Mouse (Mus musculus) embryonic facial prominence, embryonic 14.5 days (tissue): ENCODE results near the gene Dnah17. TPM values are rescaled to one million over a fixed set of nuclear protein-coding genes. Genes with fewer than 3 reads are reported as not detected.

Experiments used
- ATAC-seq: fragments of 200-750 bp; cut with Nextera tagmentation; 2 replicates; pipeline ENCODE4 v1.8.0; 2017; ENCODE audit warnings: low read depth, moderate number of reproducible peaks, moderate TSS enrichment
- DNase-seq: peaks from one replicate; pipeline ENCODE4 v3.0.0-alpha.2; 2015; ENCODE audit warnings: low spot score
- H3K27ac ChIP-seq: fragments of 300-500 bp; sonication (generic); replicated peaks from 2 replicates; pipeline ENCODE4 v1.5.1; 2014; ENCODE audit warnings: low read depth, mild to moderate bottlenecking, low read length, moderate library complexity
- H3K27me3 ChIP-seq: fragments of 300-500 bp; sonication (generic); replicated peaks from 2 replicates; pipeline ENCODE4 v1.6.1; 2014; ENCODE audit warnings: low read length; ENCODE audit not compliant: control insufficient read depth, insufficient read depth
- H3K36me3 ChIP-seq: fragments of 300-500 bp; sonication (generic); 2 replicates; pipeline ENCODE4 v1.6.1; 2014; ENCODE audit warnings: low read length, mixed read lengths; ENCODE audit not compliant: control insufficient read depth, insufficient read depth
- H3K4me1 ChIP-seq: fragments of 300-500 bp; sonication (generic); 2 replicates; pipeline ENCODE4 v1.6.1; 2014; ENCODE audit warnings: antibody characterized with exemption, low read length; ENCODE audit not compliant: control insufficient read depth, insufficient read depth
- H3K4me2 ChIP-seq: fragments of 300-500 bp; sonication (generic); 2 replicates; pipeline ENCODE4 v1.6.1; 2014; ENCODE audit warnings: low read depth, mild to moderate bottlenecking, low read length, moderate library complexity, mixed read lengths
- H3K4me3 ChIP-seq: fragments of 300-500 bp; sonication (generic); 2 replicates; pipeline ENCODE4 v1.5.1; 2014; ENCODE audit warnings: low read depth, mild to moderate bottlenecking, low read length
- H3K9ac ChIP-seq: fragments of 300-500 bp; sonication (generic); 2 replicates; pipeline ENCODE4 v1.6.1; 2014; ENCODE audit warnings: low read depth, mild to moderate bottlenecking, low read length, moderate library complexity, mixed read lengths
- H3K9me3 ChIP-seq: fragments of 300-500 bp; sonication (generic); 2 replicates; pipeline ENCODE4 v1.6.1; 2016; ENCODE audit warnings: low read length; ENCODE audit not compliant: control insufficient read depth
- WGBS: fragments of 180-500 bp; shearing (Covaris S2); extraction: QIAGEN DNeasy Blood & Tissue Kit; methylation state at CpG from one replicate; pipeline ENCODE4 v1.1.7; 2014; 5-methylcytosine and 5-hydroxymethylcytosine counted together
- polyA plus RNA-seq: library from polyadenylated mRNA; unstranded; fragments of >200 nt; fragmentation: Nextera tagmentation; extraction: Ambion mirVana; gene quantifications from 2 replicates; pipeline ENCODE4 v1.2.1, GENCODE M21; 2014

The Dnah17 gene
- polyA plus RNA-seq, 1 experiment from 2014 or later: 0.06 TPM

DNA sequence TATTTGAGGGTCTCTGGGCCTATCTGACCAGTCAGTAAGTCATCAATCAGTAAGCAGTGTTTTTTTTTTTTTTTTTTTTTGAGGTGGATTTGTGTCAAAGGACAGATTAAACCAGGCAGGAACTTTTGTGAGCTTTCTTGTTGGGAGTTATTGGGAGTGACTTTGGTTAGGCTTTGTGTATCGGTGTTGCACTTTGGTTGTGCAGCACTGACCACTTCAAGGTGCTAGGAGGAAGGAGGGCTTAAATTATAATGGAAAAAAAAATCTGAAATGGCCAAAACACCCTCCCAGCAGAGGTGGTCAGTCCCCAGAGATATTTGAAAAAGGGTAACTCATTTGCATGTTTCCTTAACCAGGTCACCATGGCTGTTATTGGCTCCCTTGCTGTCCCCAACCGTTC is 133.3 kb downstream of the Dnah17 start:
- Histone ChIP-seq H3K36me3 (peaks cover 36% of the 10 kb centered on the region), H3K4me3 (no peak overlapping the region), H3K9me3 (no peaks in the 10 kb centered on the region), H3K4me1 (peaks cover 20% of the 10 kb centered on the region), H3K27ac (no peak overlapping the region), H3K27me3 (no peaks in the 10 kb centered on the region), H3K9ac (no peak overlapping the region), H3K4me2 (no peak overlapping the region)
- no peak for DNase-seq
- WGBS: 86% methylated on average over 2 of the region's 2 CpGs
- no peak for ATAC-seq

DNA sequence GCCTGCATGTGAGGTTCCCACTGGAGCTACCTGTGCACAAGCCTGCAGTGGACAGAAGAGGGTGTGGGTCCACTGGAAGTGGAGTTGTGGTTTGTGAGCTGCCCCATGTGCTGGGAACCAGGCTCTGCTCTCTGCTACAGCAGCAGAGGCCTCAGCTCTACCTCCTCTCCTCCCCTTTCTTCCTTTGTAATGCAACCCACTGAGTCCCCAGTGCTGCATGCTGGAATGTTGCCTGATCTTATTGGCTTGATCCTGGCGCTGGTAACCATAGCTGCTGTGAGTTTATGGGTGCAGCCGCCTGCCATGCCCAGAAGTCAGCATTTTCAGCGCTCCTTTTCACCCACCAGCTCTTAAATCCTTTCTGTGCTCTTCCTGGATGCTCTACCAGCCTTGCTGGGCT is 134.4 kb downstream of the Dnah17 start:
- no peaks in the 10 kb centered on the region for H3K27me3 ChIP-seq
- ATAC-seq (peak; percentile 45; the same call in 1 of the 2 replicates), DNase-seq (no peak)
- peaks cover 26% of the 10 kb centered on the region for H3K36me3 ChIP-seq
- WGBS: 26% methylated on average over 3 of the region's 3 CpGs
- H3K27ac ChIP-seq: peak overlapping the region; percentile 41; the same call in 1 of the 2 replicates
- H3K4me3 ChIP-seq: no peak overlapping the region
- no peaks in the 10 kb centered on the region for H3K9me3 ChIP-seq
- no peak overlapping the region for H3K9ac ChIP-seq
- peaks cover 20% of the 10 kb centered on the region for H3K4me1 ChIP-seq
- no peak overlapping the region for H3K4me2 ChIP-seq

DNA sequence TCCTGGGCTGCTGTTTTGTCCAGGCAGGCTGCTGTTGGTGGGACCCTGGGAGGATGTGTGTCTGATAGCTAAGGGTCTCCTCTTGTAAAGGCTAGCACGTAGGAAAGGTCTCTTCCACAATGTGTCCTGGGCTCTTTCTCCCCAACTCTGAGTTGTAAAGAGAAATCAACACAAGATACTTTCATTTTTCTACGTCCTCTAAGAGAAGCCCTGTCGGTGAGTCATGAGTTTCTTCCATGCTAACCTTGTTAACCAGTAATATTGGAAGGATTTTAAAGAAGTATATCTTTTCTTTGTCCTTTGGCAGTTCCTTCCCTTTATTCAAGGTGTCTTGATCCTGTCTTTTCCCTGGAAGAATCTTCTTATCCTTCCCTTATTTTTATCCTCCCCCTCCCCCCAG is 134.8 kb downstream of the Dnah17 start:
- DNase-seq (no peak), ATAC-seq (no peak)
- Histone ChIP-seq H3K27me3 (no peaks in the 10 kb centered on the region), H3K4me2 (no peak overlapping the region), H3K36me3 (peaks cover 22% of the 10 kb centered on the region), H3K9ac (no peak overlapping the region), H3K4me1 (peaks cover 20% of the 10 kb centered on the region), H3K9me3 (no peaks in the 10 kb centered on the region), H3K27ac (peak overlapping the region; percentile 41; the same call in 1 of the 2 replicates), H3K4me3 (no peak overlapping the region)
- 60% methylated on average over 3 of the region's 3 CpGs for WGBS

DNA sequence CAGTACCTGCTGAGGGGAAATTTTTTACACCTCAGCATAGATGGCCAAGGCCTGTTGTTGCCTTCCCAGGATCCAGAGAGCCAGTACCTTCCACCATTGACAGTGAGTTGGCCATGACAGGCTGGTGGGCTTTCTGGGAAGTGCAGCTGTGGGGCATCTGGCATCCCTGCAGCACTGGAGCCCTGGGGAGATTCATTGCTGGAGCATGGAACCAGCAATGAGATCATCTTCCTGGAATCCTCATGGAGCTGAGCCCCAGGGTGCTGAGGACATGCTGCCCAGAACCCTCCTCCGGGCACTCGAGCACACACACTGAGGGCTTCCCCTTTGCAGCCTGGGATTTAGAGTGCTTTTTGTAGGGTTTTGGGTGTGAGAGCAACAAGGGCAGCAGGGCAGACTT is 135.2 kb downstream of the Dnah17 start:
- Histone ChIP-seq H3K4me2 (no peak overlapping the region), H3K4me3 (no peak overlapping the region), H3K36me3 (peaks cover 18% of the 10 kb centered on the region), H3K27me3 (no peaks in the 10 kb centered on the region), H3K4me1 (peaks cover 20% of the 10 kb centered on the region), H3K9me3 (no peaks in the 10 kb centered on the region), H3K27ac (peak overlapping the region; percentile 71; the same call in 1 of the 2 replicates), H3K9ac (no peak overlapping the region)
- WGBS: 58% methylated on average over 2 of the region's 2 CpGs
- no peak for ATAC-seq
- no peak for DNase-seq

DNA sequence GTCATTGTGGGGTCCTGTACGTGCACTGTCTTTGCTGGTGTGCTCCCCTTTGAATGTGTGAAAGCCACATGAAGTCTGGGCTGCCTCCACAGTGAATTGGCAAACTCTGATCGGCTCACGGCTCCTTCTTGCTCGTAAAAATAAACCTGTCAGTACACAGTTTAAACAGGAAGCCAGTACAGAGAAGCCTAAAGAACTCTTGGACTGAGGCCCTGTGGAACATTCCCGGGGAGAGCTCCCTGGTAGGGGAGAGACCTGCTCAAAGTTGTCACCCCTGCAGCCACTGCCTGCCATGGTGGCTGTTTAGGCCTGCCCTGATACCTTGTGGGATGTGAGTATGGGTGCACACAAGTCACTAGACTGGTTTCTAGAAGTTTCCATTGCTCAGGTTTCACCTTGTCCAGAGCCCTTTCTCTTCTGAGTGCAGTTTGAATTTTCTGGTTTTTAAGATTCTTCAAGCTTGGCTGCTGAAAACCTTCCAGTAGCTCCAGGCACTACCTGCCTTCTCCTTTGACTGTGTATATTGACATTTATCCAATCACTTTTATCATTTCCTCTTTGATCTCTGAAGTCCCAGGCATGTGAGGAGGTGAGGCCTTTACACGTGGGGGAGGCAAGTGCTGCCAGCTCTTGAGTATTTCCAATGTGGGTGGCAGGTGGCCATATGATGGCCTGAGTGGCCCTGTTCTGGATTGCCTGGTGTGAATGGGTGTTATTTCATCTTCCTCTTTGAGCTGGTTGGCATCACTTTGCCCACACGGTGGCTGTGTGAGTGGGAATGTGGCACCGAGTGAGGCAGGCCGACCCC is 136.0 kb downstream of the Dnah17 start:
- Histone ChIP-seq H3K4me3 (no peak overlapping the region), H3K4me2 (peak overlapping the region; percentile 7; the same call in 1 of the 2 replicates), H3K9ac (peak overlapping the region; percentile 45), H3K36me3 (peaks cover 10% of the 10 kb centered on the region), H3K27me3 (no peaks in the 10 kb centered on the region), H3K4me1 (peaks cover 20% of the 10 kb centered on the region), H3K27ac (peak overlapping the region; percentile 71), H3K9me3 (no peaks in the 10 kb centered on the region)
- WGBS: 57% methylated on average over 9 of the region's 9 CpGs
- ATAC-seq: peak; percentile 48; the same call in 1 of the 2 replicates
- peak; percentile 65 for DNase-seq

DNA sequence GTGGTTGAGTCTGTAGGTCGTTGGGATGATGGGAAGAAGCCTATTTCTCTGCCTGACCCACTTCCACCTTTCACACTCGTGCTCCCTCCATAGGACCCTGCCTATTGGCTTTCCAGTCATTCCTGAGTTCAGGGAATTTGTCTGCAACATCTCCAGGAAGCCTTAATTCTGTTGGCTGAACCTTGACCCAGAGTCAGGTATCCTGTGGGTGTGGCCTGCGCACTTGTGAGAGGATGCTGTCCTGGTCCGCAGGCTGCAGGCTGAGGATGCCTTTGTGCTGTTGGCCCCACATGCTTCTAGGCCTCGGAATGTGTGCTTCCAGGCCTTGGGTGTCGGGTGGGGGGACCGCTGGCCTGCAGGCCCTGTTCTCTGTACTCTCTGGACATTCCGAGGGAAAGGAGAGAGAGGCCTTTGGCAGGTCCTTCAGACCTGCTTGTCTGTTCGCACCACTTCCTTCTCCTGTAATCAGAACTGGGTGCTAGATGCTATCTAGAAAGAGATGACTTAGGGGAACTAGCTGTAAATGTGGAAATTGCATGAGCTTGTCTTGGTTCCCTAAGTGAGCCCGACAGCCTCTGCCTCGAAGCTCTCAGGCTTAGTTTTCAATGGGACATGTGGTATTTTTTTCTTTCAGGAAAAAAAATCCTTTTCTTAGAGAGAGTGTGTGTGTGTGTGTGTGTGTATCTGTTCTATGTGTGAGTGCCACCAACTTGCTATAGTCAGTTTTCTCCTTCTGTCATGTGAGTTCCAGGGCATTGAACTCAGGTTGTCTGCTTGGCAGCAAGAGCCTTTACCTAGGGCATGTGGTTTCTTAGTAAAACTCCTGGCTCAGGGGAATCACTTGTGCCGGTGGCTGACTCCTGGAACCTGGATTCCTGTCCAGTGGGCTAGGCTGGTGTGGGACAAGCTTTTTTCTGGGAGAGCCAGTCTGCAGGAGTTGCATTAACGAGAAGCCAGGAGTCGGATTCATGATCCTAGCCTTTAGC is 137.0 kb downstream of the Dnah17 start:
- Histone ChIP-seq H3K27ac (peak overlapping the region; percentile 71), H3K27me3 (no peaks in the 10 kb centered on the region), H3K4me1 (peaks cover 20% of the 10 kb centered on the region), H3K9me3 (no peaks in the 10 kb centered on the region), H3K36me3 (peaks cover 7% of the 10 kb centered on the region), H3K4me2 (peak overlapping the region; percentile 7; the same call in 1 of the 2 replicates), H3K4me3 (no peak overlapping the region), H3K9ac (peak overlapping the region; percentile 45)
- 66% methylated on average over 14 of the region's 14 CpGs for WGBS
- ATAC-seq (no peak), DNase-seq (no peak)

DNA sequence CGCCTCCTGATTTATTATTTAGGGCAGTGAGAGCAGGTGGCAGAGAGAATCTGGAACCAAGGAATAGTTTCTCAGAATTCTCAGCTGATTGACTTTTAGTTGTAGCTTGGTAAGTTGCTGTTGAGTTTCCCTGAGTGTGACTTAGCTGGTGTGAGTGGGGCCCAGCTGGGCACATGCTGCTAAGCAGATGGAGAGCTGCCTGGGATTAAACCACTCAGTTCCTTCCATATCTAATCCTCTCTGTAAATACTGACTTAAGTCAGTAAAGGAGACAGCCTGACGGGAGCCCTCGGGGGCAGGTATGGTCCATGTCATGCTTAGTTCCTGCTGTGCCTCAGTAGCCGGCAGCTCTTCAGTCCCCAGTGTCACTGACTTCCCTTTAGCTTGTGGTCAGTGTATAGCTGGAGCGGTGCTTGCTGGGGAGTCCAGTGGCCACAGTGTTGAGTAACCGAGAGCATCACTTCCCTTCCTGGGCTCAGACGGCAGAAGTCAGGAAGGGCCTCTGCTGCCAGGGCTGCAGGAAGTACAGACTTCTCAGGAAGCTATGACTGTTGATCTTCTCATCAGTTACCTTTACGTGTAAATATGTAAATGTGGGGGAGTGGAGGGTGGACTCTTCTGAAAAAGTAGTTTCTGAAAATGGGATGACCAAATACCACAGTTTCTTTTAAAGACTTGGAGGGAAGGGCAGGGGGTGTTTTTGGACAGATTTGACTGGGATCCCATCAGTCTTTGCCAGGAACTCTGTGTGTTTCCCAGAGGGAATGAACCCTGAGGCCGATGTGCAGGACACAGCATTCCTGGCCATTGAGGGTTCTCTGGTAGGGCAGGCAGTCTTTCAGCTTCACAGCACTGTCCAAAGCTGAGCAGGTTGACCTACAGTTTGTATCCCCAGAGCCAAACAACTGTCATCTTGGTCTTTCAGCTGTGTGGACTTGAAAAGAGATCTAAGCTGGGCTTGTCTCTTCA is 138.6 kb downstream of the Dnah17 start:
- H3K4me1 ChIP-seq: peaks cover 29% of the 10 kb centered on the region
- H3K4me3 ChIP-seq: no peak overlapping the region
- 50% methylated on average over 9 of the region's 9 CpGs for WGBS
- no peaks in the 10 kb centered on the region for H3K27me3 ChIP-seq
- H3K9me3 ChIP-seq: no peaks in the 10 kb centered on the region
- no peak overlapping the region for H3K4me2 ChIP-seq
- H3K9ac ChIP-seq: no peak overlapping the region
- no peaks in the 10 kb centered on the region for H3K36me3 ChIP-seq
- H3K27ac ChIP-seq: no peak overlapping the region
- ATAC-seq (no peak), DNase-seq (no peak)

DNA sequence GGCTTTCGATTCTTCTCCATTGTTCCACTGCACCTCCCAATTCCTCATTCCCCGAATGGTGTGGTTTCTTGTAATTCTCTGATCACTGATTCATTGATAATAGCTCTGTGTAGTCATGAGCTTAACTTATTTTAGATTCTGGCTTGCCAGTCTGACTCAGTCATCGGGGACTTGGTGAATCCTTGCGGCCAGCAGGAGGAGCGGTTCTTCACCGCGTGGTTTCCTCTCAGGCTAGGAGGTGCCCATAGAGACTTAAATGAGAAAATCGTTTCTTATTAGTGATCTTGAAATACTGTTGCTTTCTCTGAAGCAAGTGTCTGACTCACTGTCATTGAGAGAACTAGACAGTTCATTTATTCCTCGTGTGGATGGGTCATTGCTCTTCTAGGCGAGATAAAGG is 140.5 kb downstream of the Dnah17 start:
- no peak overlapping the region for H3K27ac ChIP-seq
- H3K4me2 ChIP-seq: no peak overlapping the region
- no peak overlapping the region for H3K4me3 ChIP-seq
- no peak for ATAC-seq
- WGBS: 56% methylated on average over 10 of the region's 10 CpGs
- no peaks in the 10 kb centered on the region for H3K9me3 ChIP-seq
- no peaks in the 10 kb centered on the region for H3K27me3 ChIP-seq
- H3K4me1 ChIP-seq: peaks cover 24% of the 10 kb centered on the region
- H3K9ac ChIP-seq: no peak overlapping the region
- DNase-seq: no peak
- no peaks in the 10 kb centered on the region for H3K36me3 ChIP-seq
